Mouse (Mus musculus): ENCODE measurements at regions not wholly inside any gene's neighbourhood (a gene's known extent, or its start where the extent isn't known, plus 50 kb on each side); places are given as distances from the start of the nearest gene placed in this dataset.

GRCm38 (mm10) chr7:115056992-115057645 is 313.6 kb downstream of the Insc start:
- WGBS = 63% methylated on average over 3 of the region's 3 CpGs
- H3K27ac ChIP-seq (ENCODE audit: control insufficient read depth, insufficient read depth, low read depth, low read length, poor library complexity) = no peak overlapping the region
- H3K4me1 ChIP-seq (ENCODE audit: control insufficient read depth, insufficient read depth, low read length) = no peaks in the 10 kb centered on the region; the same call in 1 of the 2 replicates
- H3K4me3 ChIP-seq (replicated peaks; ENCODE audit: control insufficient read depth, low read depth, low read length) = no peak overlapping the region
- TF ChIP-seq CTCF (IDR thresholded peaks at IDR 0.05; ENCODE audit: control insufficient read depth, insufficient read depth, low read length) (no peak), POLR2A (IDR thresholded peaks at IDR 0.05; ENCODE audit: borderline replicate concordance, control insufficient read depth, low read depth, low read length) (no peak)

GRCm38 (mm10) chr7:115057736-115058135 is 314.2 kb downstream of the Insc start:
- H3K27ac ChIP-seq (ENCODE audit: control insufficient read depth, insufficient read depth, low read depth, low read length, poor library complexity) = no peak overlapping the region
- WGBS = 40% methylated on average over 3 of the region's 3 CpGs
- no peak overlapping the region for H3K4me3 ChIP-seq (replicated peaks; ENCODE audit: control insufficient read depth, low read depth, low read length)
- TF ChIP-seq POLR2A (IDR thresholded peaks at IDR 0.05; ENCODE audit: borderline replicate concordance, control insufficient read depth, low read depth, low read length) (no peak), CTCF (IDR thresholded peaks at IDR 0.05; ENCODE audit: control insufficient read depth, insufficient read depth, low read length) (no peak)
- H3K4me1 ChIP-seq (ENCODE audit: control insufficient read depth, insufficient read depth, low read length) = no peaks in the 10 kb centered on the region; the same call in 1 of the 2 replicates

GRCm38 (mm10) chr7:115060171-115060570 is 316.7 kb downstream of the Insc start:
- WGBS = 68% methylated on average over 5 of the region's 5 CpGs
- no peak for TF ChIP-seq CTCF (IDR thresholded peaks at IDR 0.05; ENCODE audit: control insufficient read depth, insufficient read depth, low read length)
- TF ChIP-seq POLR2A (IDR thresholded peaks at IDR 0.05; ENCODE audit: borderline replicate concordance, control insufficient read depth, low read depth, low read length) = no peak
- Histone ChIP-seq H3K4me3 (replicated peaks; ENCODE audit: control insufficient read depth, low read depth, low read length) (no peak overlapping the region), H3K4me1 (ENCODE audit: control insufficient read depth, insufficient read depth, low read length) (no peaks in the 10 kb centered on the region; the same call in 1 of the 2 replicates), H3K27ac (ENCODE audit: control insufficient read depth, insufficient read depth, low read depth, low read length, poor library complexity) (no peak overlapping the region)

- H3K27ac ChIP-seq (ENCODE audit: control insufficient read depth, insufficient read depth, low read depth, low read length, poor library complexity) = no peak overlapping the region
- TF ChIP-seq CTCF (IDR thresholded peaks at IDR 0.05; ENCODE audit: control insufficient read depth, insufficient read depth, low read length) (no peak), POLR2A (IDR thresholded peaks at IDR 0.05; ENCODE audit: borderline replicate concordance, control insufficient read depth, low read depth, low read length) (no peak)
- no peak overlapping the region for H3K4me3 ChIP-seq (replicated peaks; ENCODE audit: control insufficient read depth, low read depth, low read length)
- H3K4me1 ChIP-seq (ENCODE audit: control insufficient read depth, insufficient read depth, low read length) = no peaks in the 10 kb centered on the region; the same call in 1 of the 2 replicates
- 8% methylated on average over 3 of the region's 3 CpGs for WGBS
Observed at GRCm38 (mm10) chr7:115062817-115063216, 319.3 kb downstream of the Insc start.

GRCm38 (mm10) chr7:115067641-115068040 is 324.1 kb downstream of the Insc start:
- Histone ChIP-seq H3K4me3 (replicated peaks; ENCODE audit: control insufficient read depth, low read depth, low read length) (no peak overlapping the region), H3K27ac (ENCODE audit: control insufficient read depth, insufficient read depth, low read depth, low read length, poor library complexity) (no peak overlapping the region), H3K4me1 (ENCODE audit: control insufficient read depth, insufficient read depth, low read length) (no peaks in the 10 kb centered on the region)
- no peak for TF ChIP-seq POLR2A (IDR thresholded peaks at IDR 0.05; ENCODE audit: borderline replicate concordance, control insufficient read depth, low read depth, low read length)
- TF ChIP-seq CTCF (IDR thresholded peaks at IDR 0.05; ENCODE audit: control insufficient read depth, insufficient read depth, low read length) = no peak
- 83% methylated on average over 2 of the region's 2 CpGs for WGBS

GRCm38 (mm10) chr7:115073406-115073805 is 329.9 kb downstream of the Insc start:
- no peak for TF ChIP-seq POLR2A (IDR thresholded peaks at IDR 0.05; ENCODE audit: borderline replicate concordance, control insufficient read depth, low read depth, low read length)
- no peak for TF ChIP-seq CTCF (IDR thresholded peaks at IDR 0.05; ENCODE audit: control insufficient read depth, insufficient read depth, low read length)
- Histone ChIP-seq H3K4me3 (replicated peaks; ENCODE audit: control insufficient read depth, low read depth, low read length) (no peak overlapping the region), H3K27ac (ENCODE audit: control insufficient read depth, insufficient read depth, low read depth, low read length, poor library complexity) (no peak overlapping the region), H3K4me1 (ENCODE audit: control insufficient read depth, insufficient read depth, low read length) (no peaks in the 10 kb centered on the region)
- WGBS = 22% methylated on average over 2 of the region's 2 CpGs

GRCm38 (mm10) chr7:115076781-115077180 is 333.3 kb downstream of the Insc start:
- no peak for TF ChIP-seq CTCF (IDR thresholded peaks at IDR 0.05; ENCODE audit: control insufficient read depth, insufficient read depth, low read length)
- H3K4me1 ChIP-seq (ENCODE audit: control insufficient read depth, insufficient read depth, low read length) = no peaks in the 10 kb centered on the region
- WGBS = 58% methylated on average over 4 of the region's 4 CpGs
- no peak overlapping the region for H3K27ac ChIP-seq (ENCODE audit: control insufficient read depth, insufficient read depth, low read depth, low read length, poor library complexity)
- H3K4me3 ChIP-seq (replicated peaks; ENCODE audit: control insufficient read depth, low read depth, low read length) = no peak overlapping the region

GRCm38 (mm10) chr7:115084711-115085380 is 341.4 kb downstream of the Insc start:
- H3K4me1 ChIP-seq (ENCODE audit: control insufficient read depth, insufficient read depth, low read length) = no peaks in the 10 kb centered on the region
- no peak for TF ChIP-seq CTCF (IDR thresholded peaks at IDR 0.05; ENCODE audit: control insufficient read depth, insufficient read depth, low read length)
- TF ChIP-seq POLR2A (IDR thresholded peaks at IDR 0.05; ENCODE audit: borderline replicate concordance, control insufficient read depth, low read depth, low read length) = no peak
- H3K4me3 ChIP-seq (replicated peaks; ENCODE audit: control insufficient read depth, low read depth, low read length) = no peak overlapping the region
- WGBS = 19% methylated on average over 3 of the region's 3 CpGs
- H3K27ac ChIP-seq (ENCODE audit: control insufficient read depth, insufficient read depth, low read depth, low read length, poor library complexity) = no peak overlapping the region
